In the genomic region with DNA sequence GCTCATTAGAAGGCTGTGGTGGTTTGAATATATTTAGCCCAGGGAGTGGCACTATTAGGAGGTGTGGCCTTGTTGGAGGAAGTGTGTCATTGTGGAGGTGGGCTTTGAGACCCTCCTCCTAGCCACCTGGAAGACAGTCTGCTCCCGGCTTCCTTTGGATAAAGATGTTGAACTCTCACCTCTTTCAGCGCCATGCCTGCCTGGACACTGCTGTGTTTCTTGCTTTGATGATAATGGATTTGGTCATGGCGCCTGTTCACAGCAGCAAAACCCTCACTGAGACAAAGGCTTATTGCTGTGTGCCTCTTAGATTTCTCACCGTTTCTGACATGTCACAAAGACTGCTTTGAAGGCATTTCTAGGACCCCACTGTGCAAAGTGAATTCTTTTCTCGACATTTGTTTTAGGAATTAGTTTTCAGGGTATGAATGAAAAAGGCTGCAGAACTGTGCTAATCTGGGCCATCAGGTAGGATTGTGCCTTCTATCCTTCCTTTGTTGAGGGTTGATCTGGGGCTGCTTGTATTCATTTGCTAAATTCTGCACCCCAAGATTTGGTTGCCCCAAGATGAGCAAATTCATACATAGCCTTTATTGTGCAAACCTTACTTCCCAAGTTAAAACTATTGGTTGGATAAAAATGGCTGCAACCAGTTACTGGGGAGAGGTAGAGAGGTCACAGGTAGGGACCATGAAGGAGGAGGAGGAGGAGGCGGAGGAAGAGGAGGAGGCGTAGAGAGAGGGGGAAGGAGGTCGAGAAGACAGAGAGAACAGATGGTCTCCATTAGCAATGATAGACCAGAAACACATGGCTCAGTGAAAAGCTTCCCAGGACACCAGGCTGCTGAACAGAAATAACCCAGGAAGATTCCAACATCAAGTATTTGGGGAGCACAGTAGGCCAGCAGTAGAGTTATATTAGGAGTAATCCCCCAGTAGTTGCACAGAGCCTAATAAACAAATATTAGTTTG, we compare ENCODE assay signal across 19 mouse cellular contexts.
A peak's percentile ranks its signal among the peaks of the same experiment; 100 is the strongest.
DNase-seq lines count a peak whose midpoint lies in the region; ATAC-seq and TF ChIP-seq lines count a peak whose summit lies in the region.
"Had no signal": no experiment of that assay in that cellular context is flagged by ENCODE, and none has a peak within 500 bp of the region (broad histone marks: within the 10 kb centered on the region; RNA-seq: fewer than 3 reads in every experiment).

No protein-coding gene starts in this region.

- TF ChIP-seq CTCF in midbrain, postnatal 0 days (IDR thresholded peaks at IDR 0.05) = no peak

- DNase-seq in embryo, embryonic 10 days (ENCODE audit: low spot score) = peak; percentile 52
- DNase-seq in embryo, embryonic 9.5 days (ENCODE audit: extremely low spot score) = no peak
- DNase-seq in hindbrain, embryonic 11.5 days (ENCODE audit: low spot score) = peak; percentile 27
- DNase-seq in midbrain, postnatal 0 days (ENCODE audit: low spot score) = no peak
- peak; percentile 35 for DNase-seq in retina, postnatal 1 day
- DNase-seq: adrenal gland, postnatal 10 days; cerebellum, adult 11-12 months; cerebellum, adult 9-10 months; cerebellum, postnatal 25 days; forebrain, postnatal 0 days; gastrocnemius, postnatal 14 days; heart, adult 2 months; heart, postnatal 14 days had no signal

- no peak overlapping the region for H3K4me3 ChIP-seq in hindbrain, embryonic 11.5 days (ENCODE audit: low read depth, low read length)
- no peak overlapping the region for H3K4me3 ChIP-seq in hindbrain, embryonic 13.5 days
- H3K4me3 ChIP-seq in midbrain, embryonic 12.5 days = no peak overlapping the region
- no peak overlapping the region for H3K4me3 ChIP-seq in midbrain, postnatal 0 days (ENCODE audit: low read depth, low read length)
- H3K4me3 ChIP-seq: heart, adult 2 months; heart, embryonic 15.5 days had no signal

- H3K27me3 ChIP-seq in hindbrain, embryonic 11.5 days (ENCODE audit: control insufficient read depth, insufficient read depth, low read length) = no peaks in the 10 kb centered on the region
- no peaks in the 10 kb centered on the region for H3K27me3 ChIP-seq in hindbrain, embryonic 13.5 days
- peaks cover 16% of the 10 kb centered on the region for H3K27me3 ChIP-seq in midbrain, embryonic 12.5 days
- H3K27me3 ChIP-seq in midbrain, postnatal 0 days (ENCODE audit: insufficient read depth, low read length) = no peaks in the 10 kb centered on the region
- H3K27me3 ChIP-seq: heart, embryonic 15.5 days had no signal

- no peaks in the 10 kb centered on the region for H3K36me3 ChIP-seq in hindbrain, embryonic 11.5 days (ENCODE audit: control insufficient read depth, insufficient read depth, low read length)
- H3K36me3 ChIP-seq in hindbrain, embryonic 13.5 days = no peaks in the 10 kb centered on the region
- H3K36me3 ChIP-seq in midbrain, embryonic 12.5 days = no peaks in the 10 kb centered on the region
- H3K36me3 ChIP-seq in midbrain, postnatal 0 days (ENCODE audit: insufficient read depth, low read length) = no peaks in the 10 kb centered on the region
- H3K36me3 ChIP-seq: heart, embryonic 15.5 days had no signal

- no peak overlapping the region for H3K27ac ChIP-seq in hindbrain, embryonic 11.5 days (ENCODE audit: low read depth, low read length)
- no peak overlapping the region for H3K27ac ChIP-seq in hindbrain, embryonic 13.5 days
- no peak overlapping the region for H3K27ac ChIP-seq in midbrain, embryonic 12.5 days (replicated peaks)
- no peak overlapping the region for H3K27ac ChIP-seq in midbrain, postnatal 0 days (ENCODE audit: low read depth, low read length)
- H3K27ac ChIP-seq: heart, adult 2 months; heart, embryonic 15.5 days; hindbrain, postnatal 0 days had no signal

- ATAC-seq in hindbrain, embryonic 11.5 days (ENCODE audit: low FRiP score) = no peak
- no peak for ATAC-seq in hindbrain, embryonic 13.5 days (ENCODE audit: low FRiP score)
- ATAC-seq in midbrain, embryonic 12.5 days (ENCODE audit: low FRiP score, low read depth) = peak; percentile 60; the same call in 1 of the 2 replicates
- no peak for ATAC-seq in midbrain, postnatal 0 days (ENCODE audit: low FRiP score)
- ATAC-seq in megakaryocyte, adult 5-6 weeks (ENCODE audit: poor library complexity, severe bottlenecking) = no peak
- ATAC-seq: forebrain, postnatal 0 days; hindbrain, postnatal 0 days had no signal

- H3K4me1 ChIP-seq in hindbrain, embryonic 11.5 days (replicated peaks; ENCODE audit: control insufficient read depth, insufficient read depth, low read length) = no peaks in the 10 kb centered on the region
- no peaks in the 10 kb centered on the region for H3K4me1 ChIP-seq in hindbrain, embryonic 13.5 days (replicated peaks)
- H3K4me1 ChIP-seq in midbrain, embryonic 12.5 days = peaks cover 9% of the 10 kb centered on the region; the same call in 1 of the 2 replicates
- H3K4me1 ChIP-seq in midbrain, postnatal 0 days (ENCODE audit: insufficient read depth, low read length) = no peaks in the 10 kb centered on the region
- H3K4me1 ChIP-seq: heart, embryonic 15.5 days had no signal

- no peak overlapping the region for H3K9ac ChIP-seq in hindbrain, embryonic 11.5 days (ENCODE audit: low read depth, low read length)
- no peak overlapping the region for H3K9ac ChIP-seq in hindbrain, embryonic 13.5 days
- H3K9ac ChIP-seq in midbrain, embryonic 12.5 days (replicated peaks) = no peak overlapping the region
- no peak overlapping the region for H3K9ac ChIP-seq in midbrain, postnatal 0 days (replicated peaks; ENCODE audit: low read length, poor library complexity, severe bottlenecking)
- H3K9ac ChIP-seq: forebrain, postnatal 0 days; heart, embryonic 15.5 days had no signal

- no peak overlapping the region for H3K4me2 ChIP-seq in hindbrain, embryonic 11.5 days (replicated peaks; ENCODE audit: low read depth, low read length)
- no peak overlapping the region for H3K4me2 ChIP-seq in hindbrain, embryonic 13.5 days
- H3K4me2 ChIP-seq in midbrain, embryonic 12.5 days (replicated peaks) = no peak overlapping the region
- no peak overlapping the region for H3K4me2 ChIP-seq in midbrain, postnatal 0 days (ENCODE audit: low read depth, low read length, poor library complexity, severe bottlenecking)
- H3K4me2 ChIP-seq: heart, embryonic 11.5 days; heart, embryonic 15.5 days had no signal

- WGBS in hindbrain, embryonic 11.5 days = 29% methylated on average over 8 of the region's 8 CpGs
- WGBS in hindbrain, embryonic 13.5 days = 40% methylated on average over 8 of the region's 8 CpGs
- WGBS in midbrain, embryonic 12.5 days = 31% methylated on average over 8 of the region's 8 CpGs
- 25% methylated on average over 8 of the region's 8 CpGs for WGBS in midbrain, postnatal 0 days

- no peaks in the 10 kb centered on the region for H3K9me3 ChIP-seq in hindbrain, embryonic 11.5 days (ENCODE audit: control insufficient read depth, low read length)
- no peaks in the 10 kb centered on the region for H3K9me3 ChIP-seq in hindbrain, embryonic 13.5 days
- H3K9me3 ChIP-seq in midbrain, embryonic 12.5 days = no peaks in the 10 kb centered on the region
- no peaks in the 10 kb centered on the region for H3K9me3 ChIP-seq in midbrain, postnatal 0 days (ENCODE audit: low read length)
- H3K9me3 ChIP-seq: heart, embryonic 15.5 days had no signal

Comparison
In these comparisons a context has a peak if more than half of its experiments do, and no peak if none do; other contexts are left out.
1. DNase-seq: peak in embryo, embryonic 10 days (single experiment), hindbrain, embryonic 11.5 days (single experiment) and retina, postnatal 1 day (single experiment); none in embryo, embryonic 9.5 days (single experiment) and midbrain, postnatal 0 days (single experiment).